Mouse (Mus musculus) kidney, postnatal 0 days (tissue): ENCODE results near the gene Thap3. TPM values are rescaled to one million over a fixed set of nuclear protein-coding genes. Genes with fewer than 3 reads are reported as not detected.

ENCODE experiments used
- ATAC-seq: fragments of 200-750 bp; cut with Nextera tagmentation; replicated peaks from 2 replicates; pipeline ENCODE4 v1.8.0; 2017; ENCODE audit warnings: low read depth, moderate number of reproducible peaks, moderate TSS enrichment, moderate library complexity; ENCODE audit not compliant: low FRiP score
- DNase-seq: peaks from one replicate; pipeline ENCODE4 v3.0.0-alpha.2; 2016; ENCODE audit warnings: low spot score
- H3K27ac ChIP-seq: fragments of 300-500 bp; sonication (generic); 2 replicates; pipeline ENCODE4 v1.5.1; 2014; ENCODE audit warnings: mild to moderate bottlenecking
- H3K27me3 ChIP-seq: fragments of 300-500 bp; sonication (generic); 2 replicates; pipeline ENCODE4 v1.6.1; 2014; ENCODE audit warnings: low read length, mixed read lengths; ENCODE audit not compliant: insufficient read depth
- H3K36me3 ChIP-seq: fragments of 300-500 bp; sonication (generic); 2 replicates; pipeline ENCODE4 v1.6.1; 2014; ENCODE audit warnings: low read length, mixed read lengths; ENCODE audit not compliant: insufficient read depth
- H3K4me1 ChIP-seq: fragments of 300-500 bp; sonication (generic); replicated peaks from 2 replicates; pipeline ENCODE4 v1.6.1; 2014; ENCODE audit warnings: antibody characterized with exemption, low read length, mixed read lengths; ENCODE audit not compliant: insufficient read depth
- H3K4me2 ChIP-seq: fragments of 300-500 bp; sonication (generic); 2 replicates; pipeline ENCODE4 v1.6.1; 2014; ENCODE audit warnings: mild to moderate bottlenecking, low read length, moderate library complexity, mixed read lengths
- H3K4me3 ChIP-seq: fragments of 300-500 bp; sonication (generic); replicated peaks from 2 replicates; pipeline ENCODE4 v1.5.1; 2014; ENCODE audit warnings: low read depth, low read length
- H3K9ac ChIP-seq: fragments of 300-500 bp; sonication (generic); 2 replicates; pipeline ENCODE4 v1.6.1; 2014; ENCODE audit warnings: low read depth, low read length
- H3K9me3 ChIP-seq: fragments of 300-500 bp; sonication (generic); replicated peaks from 2 replicates; pipeline ENCODE4 v1.6.1; 2016; ENCODE audit warnings: low read length, inconsistent platforms, mixed read lengths
- CTCF ChIP-seq: IDR thresholded peaks from 2 replicates; pipeline ENCODE4 v1.5.1; 2016; ENCODE audit warnings: antibody characterized with exemption, low read depth, mild to moderate bottlenecking, moderate library complexity
- WGBS: fragments of 180-500 bp; shearing (Covaris S2); extraction: QIAGEN DNeasy Blood & Tissue Kit; methylation state at CpG from one replicate; pipeline ENCODE4 v1.1.7; 2014; 5-methylcytosine and 5-hydroxymethylcytosine counted together
- polyA plus RNA-seq: library from polyadenylated mRNA; unstranded; fragments of >200 nt; fragmentation: Nextera tagmentation; extraction: Ambion mirVana; gene quantifications from 2 replicates; pipeline ENCODE4 v1.2.1, GENCODE M21; 2015

Gene Thap3
- polyA plus RNA-seq, 1 experiment from 2014 or later: 35.1 TPM

- TF ChIP-seq CTCF: no peak
- Histone ChIP-seq H3K4me3 (no peak overlapping the region), H3K9me3 (no peaks in the 10 kb centered on the region), H3K4me2 (no peak overlapping the region), H3K9ac (no peak overlapping the region), H3K4me1 (no peaks in the 10 kb centered on the region), H3K27ac (no peak overlapping the region), H3K27me3 (no peaks in the 10 kb centered on the region), H3K36me3 (peaks cover 48% of the 10 kb centered on the region)
- no peak for DNase-seq
- no peak for ATAC-seq
- WGBS: 73% methylated on average over 6 of the region's 6 CpGs
Observed at GRCm38 (mm10) chr4:151953209-151953608, 35.6 kb downstream of the Thap3 start.

- Histone ChIP-seq H3K9ac (no peak overlapping the region), H3K27ac (no peak overlapping the region), H3K4me3 (no peak overlapping the region), H3K27me3 (no peaks in the 10 kb centered on the region), H3K36me3 (peaks cover 23% of the 10 kb centered on the region), H3K4me2 (no peak overlapping the region), H3K9me3 (no peaks in the 10 kb centered on the region), H3K4me1 (no peaks in the 10 kb centered on the region)
- ATAC-seq: no peak
- 86% methylated on average over 14 of the region's 14 CpGs for WGBS
- TF ChIP-seq CTCF: no peak
- DNase-seq: no peak
Observed at GRCm38 (mm10) chr4:151948497-151949471, 40.0 kb downstream of the Thap3 start.

GRCm38 (mm10) chr4:151946211-151946610, 42.6 kb downstream of the Thap3 start:
- no peak overlapping the region for H3K4me2 ChIP-seq
- H3K27ac ChIP-seq: no peak overlapping the region
- no peak for ATAC-seq
- no peaks in the 10 kb centered on the region for H3K9me3 ChIP-seq
- H3K36me3 ChIP-seq: peaks cover under 1% of the 10 kb centered on the region
- 88% methylated on average over 11 of the region's 11 CpGs for WGBS
- no peaks in the 10 kb centered on the region for H3K27me3 ChIP-seq
- H3K4me1 ChIP-seq: no peaks in the 10 kb centered on the region
- no peak for TF ChIP-seq CTCF
- H3K9ac ChIP-seq: no peak overlapping the region
- no peak overlapping the region for H3K4me3 ChIP-seq
- DNase-seq: no peak

DNA sequence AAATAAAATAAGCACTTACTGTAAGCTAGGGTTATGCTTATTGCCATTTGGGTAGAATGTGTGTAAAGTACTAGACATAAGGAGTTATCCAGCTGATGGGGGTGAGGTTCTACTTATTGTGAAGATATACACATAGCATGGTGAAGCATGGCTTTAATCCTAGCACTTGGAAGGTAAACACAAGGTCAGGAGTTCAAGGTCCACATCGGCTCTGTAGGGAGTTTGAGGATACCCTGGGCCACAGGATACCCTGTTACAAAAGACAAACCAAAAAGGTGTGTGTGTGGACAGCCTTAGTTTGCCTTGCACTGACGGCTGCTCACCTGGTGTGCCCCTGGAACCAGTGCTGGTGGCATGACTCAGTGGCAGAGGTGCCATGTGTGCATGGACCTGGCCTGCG, 50.7 kb downstream of the Thap3 start:
- Histone ChIP-seq H3K4me1 (peaks cover 9% of the 10 kb centered on the region; the same call in 1 of the 2 replicates), H3K27me3 (no peaks in the 10 kb centered on the region), H3K36me3 (0 out of 2 replicates have a peak, but pooled peaks cover 5% of the 10 kb centered on the region), H3K4me2 (no peak overlapping the region), H3K9ac (no peak overlapping the region), H3K27ac (no peak overlapping the region), H3K4me3 (no peak overlapping the region), H3K9me3 (no peaks in the 10 kb centered on the region)
- TF ChIP-seq CTCF: no peak
- no peak for ATAC-seq
- WGBS: 80% methylated on average over 3 of the region's 3 CpGs
- DNase-seq: no peak

GRCm38 (mm10) chr4:151937441-151937840, 51.4 kb downstream of the Thap3 start:
- H3K27ac ChIP-seq: no peak overlapping the region
- H3K4me1 ChIP-seq: peaks cover 9% of the 10 kb centered on the region; the same call in 1 of the 2 replicates
- TF ChIP-seq CTCF: no peak
- 75% methylated on average over 13 of the region's 13 CpGs for WGBS
- no peak; the same call in 1 of the 2 replicates for ATAC-seq
- H3K9ac ChIP-seq: no peak overlapping the region
- H3K4me3 ChIP-seq: no peak overlapping the region
- no peaks in the 10 kb centered on the region for H3K27me3 ChIP-seq
- H3K36me3 ChIP-seq: 0 out of 2 replicates have a peak, but pooled peaks cover 5% of the 10 kb centered on the region
- no peak for DNase-seq
- no peak overlapping the region for H3K4me2 ChIP-seq
- H3K9me3 ChIP-seq: no peaks in the 10 kb centered on the region

DNA sequence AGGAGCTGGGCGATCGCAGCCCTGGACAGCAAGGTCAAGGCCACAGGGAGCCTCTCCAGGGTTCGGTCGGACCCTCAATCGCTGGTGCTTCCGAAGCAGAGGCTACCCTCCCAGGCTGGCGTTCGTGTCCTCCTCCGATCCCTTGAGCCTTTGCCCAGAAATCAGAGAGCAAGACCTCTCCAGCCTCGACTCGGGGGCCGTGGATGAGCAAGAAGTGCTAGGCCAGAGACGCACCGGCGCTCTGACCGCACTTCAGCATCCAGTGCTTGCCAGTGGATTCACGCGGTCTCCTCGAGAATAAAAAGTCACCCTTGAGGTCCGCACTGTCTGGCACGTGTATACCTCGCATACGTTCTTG, 54.6 kb downstream of the Thap3 start:
- under 1% methylated on average over 23 of the region's 23 CpGs for WGBS

More for the DNA sequence above, 54.6 kb downstream of the Thap3 start:
- H3K4me3 ChIP-seq: peak overlapping the region; percentile 100
- DNase-seq: no peak
- 0 out of 2 replicates have a peak, but pooled peaks cover 5% of the 10 kb centered on the region for H3K36me3 ChIP-seq
- peak overlapping the region; percentile 58; the same call in 1 of the 2 replicates for H3K27ac ChIP-seq
- H3K9me3 ChIP-seq: no peaks in the 10 kb centered on the region
- H3K4me1 ChIP-seq: peaks cover 9% of the 10 kb centered on the region; the same call in 1 of the 2 replicates
- TF ChIP-seq CTCF: no peak
- peak; percentile 1; the same call in 1 of the 2 replicates for ATAC-seq
- peak overlapping the region; percentile 93 for H3K4me2 ChIP-seq
- no peaks in the 10 kb centered on the region for H3K27me3 ChIP-seq
- H3K9ac ChIP-seq: peak overlapping the region; percentile 98
